Mouse (Mus musculus) embryo, embryonic 10.5 days (tissue): Measurements from ENCODE around the gene Nfkbia.

Experiments
- DNase-seq: peaks from one replicate; pipeline ENCODE4 v3.0.0-alpha.2; 2015; ENCODE audit warnings: low spot score

The Nfkbia gene

DNA sequence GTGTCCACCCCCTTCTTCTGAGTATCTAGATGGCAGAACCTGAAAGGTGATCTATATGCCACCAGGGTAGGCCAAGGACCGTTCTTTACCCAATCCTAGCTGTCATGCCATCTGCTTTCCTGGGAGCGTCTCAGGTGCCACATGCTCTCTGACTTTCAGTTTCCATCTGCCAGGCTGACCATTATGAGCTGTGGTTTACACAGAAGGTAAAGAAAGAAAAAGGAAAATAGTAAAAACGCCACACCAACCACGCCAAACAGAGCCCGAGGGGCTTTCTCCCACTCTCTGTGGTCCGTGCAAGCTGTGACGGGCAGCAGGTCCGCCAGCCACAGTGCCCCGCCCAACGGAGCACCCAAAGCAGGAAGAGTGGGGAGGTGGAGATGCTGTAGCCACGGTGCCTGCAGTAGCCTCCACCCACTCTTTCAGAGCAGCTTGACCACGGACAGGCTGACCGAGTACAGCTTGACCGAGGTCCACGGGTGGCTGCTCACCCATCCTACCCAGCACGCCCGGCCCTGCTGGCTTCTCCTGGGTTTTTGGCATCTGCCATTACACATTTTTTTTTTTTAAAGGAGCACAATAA is 27.0 kb downstream of the Nfkbia start:
- no peak for DNase-seq

DNA sequence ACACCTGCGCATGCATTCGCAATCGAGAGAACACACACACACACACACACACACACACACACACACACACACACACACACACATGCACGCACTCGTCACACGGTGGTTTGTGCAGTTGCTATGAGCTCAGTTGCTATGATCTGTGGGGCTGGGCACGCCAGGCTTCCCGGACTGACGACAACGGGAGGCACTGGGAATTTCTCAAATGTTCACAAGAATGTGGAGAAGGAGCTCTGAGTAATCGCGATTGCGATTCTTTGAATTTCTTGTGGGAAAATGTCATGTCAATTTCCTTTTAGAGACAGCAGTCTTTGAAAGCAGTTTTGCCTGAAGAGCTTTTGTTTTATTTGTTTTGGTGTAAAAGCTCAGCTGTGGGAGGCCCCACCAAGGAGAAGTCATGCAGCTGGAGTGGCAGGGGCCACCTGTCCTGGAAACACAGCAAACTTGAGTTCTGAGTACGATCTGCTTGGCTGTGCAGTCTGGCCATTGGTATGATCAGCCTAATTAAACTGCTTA is 27.5 kb downstream of the Nfkbia start:
- no peak for DNase-seq

DNA sequence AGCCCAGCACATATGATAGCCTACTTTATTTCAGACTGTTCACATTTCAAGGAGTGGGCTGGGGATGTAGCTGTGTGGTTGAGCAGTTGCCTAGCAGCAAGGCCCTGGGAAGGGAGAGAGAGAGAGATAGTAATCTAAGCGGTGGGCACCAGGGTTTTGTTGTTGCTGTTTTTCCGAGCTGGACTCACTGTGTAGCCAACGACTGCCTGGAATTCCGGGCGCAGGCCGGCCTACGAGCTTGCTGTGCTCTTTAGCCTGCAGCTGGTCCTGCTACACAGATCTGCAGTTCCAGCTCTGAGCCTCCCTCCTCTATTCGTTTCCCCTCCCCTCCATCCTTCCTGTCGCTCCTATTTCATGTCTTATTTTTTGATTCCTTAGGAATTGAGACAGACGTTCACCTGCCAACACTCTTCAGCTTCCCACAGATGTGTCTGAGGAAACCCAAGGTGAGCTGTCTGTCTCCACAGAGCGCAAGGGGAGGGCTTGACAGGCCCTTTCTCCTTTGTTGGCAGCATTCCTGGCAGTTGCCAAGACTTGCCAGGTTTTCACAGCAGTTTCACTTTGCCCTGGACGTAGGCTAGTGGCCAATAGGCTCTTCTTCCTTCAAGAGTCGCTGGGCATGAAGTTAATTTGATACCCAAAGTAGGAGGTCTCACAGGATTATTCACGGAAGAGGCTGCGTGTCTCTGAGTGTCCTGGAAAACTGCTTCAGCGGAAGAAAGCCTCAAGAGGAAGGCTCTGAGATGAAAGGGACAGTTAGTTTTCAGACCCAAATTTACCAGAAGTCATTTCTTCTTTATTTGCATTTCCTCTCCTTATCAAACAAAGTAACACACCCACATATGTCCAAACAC is 28.2 kb downstream of the Nfkbia start:
- peak; percentile 69 for DNase-seq

DNA sequence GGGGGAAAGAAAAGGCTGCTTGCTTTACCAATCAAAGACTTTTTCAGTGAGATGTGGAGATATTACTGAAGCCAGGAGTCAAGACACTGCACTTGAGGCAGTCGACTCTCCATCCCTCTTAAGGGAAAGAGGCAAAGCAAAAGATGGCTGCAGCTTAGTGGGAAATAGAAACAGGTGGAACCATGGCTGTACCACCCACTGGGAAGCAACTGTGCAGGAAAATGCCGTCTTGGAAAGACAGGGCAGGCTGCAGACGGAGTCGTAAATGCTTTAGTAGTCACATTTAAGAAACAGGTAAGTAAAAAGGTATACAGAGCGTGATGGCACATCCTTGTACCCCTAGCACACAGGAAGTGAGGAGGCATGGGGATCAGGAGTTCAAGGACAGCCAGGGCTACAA is 29.4 kb downstream of the Nfkbia start:
- DNase-seq = no peak

DNA sequence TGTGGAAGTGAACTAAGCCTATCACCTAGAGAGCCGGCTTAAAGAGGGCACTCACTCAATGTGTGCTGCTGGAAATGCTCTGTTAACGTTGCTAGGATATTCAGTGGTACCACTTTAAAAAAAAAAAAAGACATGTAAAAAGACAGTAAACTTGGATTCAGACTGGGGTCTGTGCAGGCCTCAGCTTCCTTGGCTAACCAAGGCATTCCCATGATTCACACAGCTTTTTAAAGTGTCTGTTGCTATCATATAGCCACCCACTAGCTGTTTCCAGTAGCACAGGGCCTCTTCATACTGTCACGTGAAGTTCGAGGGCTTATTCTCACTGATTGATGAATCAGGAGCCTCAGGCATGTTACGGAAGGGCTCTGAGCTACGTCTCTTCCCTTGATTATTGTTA is 30.0 kb downstream of the Nfkbia start:
- DNase-seq = no peak

DNA sequence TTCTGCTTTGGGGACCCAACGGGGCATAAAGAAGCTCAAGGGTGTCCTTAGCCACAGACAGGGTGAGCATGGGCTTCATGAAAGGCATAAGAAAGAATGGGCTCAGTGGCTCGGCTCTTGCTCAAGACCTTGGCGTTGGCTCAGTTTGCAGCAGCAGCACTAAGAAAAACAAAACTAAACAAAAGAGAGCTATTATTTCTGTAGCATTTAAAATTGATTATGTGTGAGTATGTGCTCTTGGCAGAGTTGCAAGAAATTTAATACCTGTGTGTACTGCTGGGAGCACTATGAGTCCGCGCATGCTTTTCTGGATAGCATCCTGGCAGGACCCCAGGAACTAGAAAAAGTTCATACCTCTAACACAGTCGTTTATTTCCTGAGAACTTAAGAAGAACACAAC is 30.7 kb downstream of the Nfkbia start:
- DNase-seq = no peak

DNA sequence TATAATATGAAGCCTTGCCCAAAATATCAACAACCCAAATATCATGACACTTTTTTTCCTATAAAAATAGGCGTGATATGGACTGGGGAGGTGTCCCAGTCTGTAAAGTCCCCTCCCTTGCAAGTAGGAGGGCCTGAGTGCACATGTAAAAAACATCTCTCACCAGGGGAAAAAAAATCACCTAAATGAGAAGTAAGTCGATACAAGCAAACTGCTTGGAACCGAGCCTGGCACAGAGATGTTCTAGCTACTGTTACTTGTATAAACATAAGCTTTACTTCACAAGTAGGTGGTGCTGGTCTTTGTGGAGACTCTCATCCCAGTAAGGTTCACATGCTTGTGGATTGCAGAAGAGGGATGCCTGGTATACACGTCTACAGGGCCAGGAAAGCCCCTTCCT is 31.5 kb downstream of the Nfkbia start:
- no peak for DNase-seq

DNA sequence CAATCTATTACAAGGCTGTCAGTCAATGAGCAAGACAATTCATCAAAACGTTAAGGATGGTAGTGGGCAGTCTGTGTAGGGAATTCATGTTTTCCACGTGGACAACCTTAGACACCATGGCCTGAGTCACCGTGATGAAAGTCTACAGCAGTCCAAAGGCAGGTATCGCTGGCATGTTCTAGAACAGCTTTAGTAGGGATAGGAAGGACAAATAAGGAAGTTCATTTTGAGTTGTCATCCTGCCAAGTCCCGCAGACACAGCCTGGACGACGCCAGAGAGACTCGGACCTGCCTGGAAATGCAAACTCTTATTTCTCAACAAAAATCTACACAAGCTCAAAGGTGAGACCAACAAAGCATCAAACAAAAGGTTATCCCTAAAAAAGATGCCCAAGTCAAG is 32.7 kb downstream of the Nfkbia start:
- no peak for DNase-seq

DNA sequence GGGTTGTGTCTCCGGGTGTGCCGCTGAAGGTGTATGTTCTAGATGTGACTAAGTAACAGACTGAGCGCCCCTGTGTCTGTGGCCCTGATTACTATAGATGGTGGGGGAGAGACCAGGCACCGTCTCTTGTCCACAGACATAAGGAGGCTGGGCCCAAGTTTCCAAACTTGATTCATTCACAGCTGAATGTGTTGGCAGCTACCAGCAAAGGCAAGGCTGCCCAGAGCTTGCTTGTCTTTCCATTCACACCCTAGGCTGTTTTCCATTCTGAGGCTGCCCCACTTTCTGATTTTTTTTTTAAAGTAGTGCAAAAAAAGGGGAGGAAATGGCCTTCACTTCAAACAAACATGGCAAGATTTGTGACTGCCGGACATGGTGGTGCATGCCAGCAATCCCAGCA is 35.6 kb downstream of the Nfkbia start:
- DNase-seq = no peak

DNA sequence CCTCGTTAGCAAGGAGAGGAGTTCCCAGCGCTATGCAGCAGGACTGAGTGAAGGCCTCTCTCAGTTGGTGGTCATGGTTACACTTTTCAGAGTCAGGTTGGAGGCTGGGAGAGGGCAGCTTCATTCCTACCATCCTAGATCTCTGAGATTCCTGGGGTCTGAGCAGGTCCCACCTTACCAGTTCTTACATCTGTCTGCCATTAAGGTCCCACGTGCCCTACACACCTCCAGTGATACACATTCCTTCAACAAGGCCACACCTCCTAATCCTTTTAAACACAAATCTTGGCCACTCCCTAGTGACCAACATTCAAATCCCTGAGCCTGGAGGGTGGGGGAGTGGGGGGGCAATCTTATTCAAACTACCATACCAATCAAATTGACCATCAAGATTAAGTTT is 36.3 kb downstream of the Nfkbia start:
- DNase-seq = no peak

DNA sequence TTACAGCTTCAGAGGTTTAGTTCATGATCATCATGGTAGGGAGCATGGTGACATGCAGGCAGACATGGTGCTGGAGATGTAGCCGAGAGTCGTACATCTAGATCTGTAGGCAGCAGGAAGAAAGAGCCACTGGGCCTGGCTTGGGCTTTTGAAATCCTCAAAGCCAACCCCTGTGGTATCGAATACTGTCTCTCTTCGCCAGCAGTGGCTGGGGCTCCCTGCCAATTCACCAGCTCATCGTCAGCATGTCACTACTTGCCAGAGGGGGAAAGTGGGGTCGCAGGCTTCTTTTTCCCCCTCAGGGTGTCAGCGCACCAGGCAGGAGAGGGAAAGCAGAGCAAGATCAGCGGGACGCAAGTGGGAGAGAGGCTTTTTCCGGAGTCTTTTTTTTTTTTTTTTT is 37.2 kb downstream of the Nfkbia start:
- DNase-seq = no peak

DNA sequence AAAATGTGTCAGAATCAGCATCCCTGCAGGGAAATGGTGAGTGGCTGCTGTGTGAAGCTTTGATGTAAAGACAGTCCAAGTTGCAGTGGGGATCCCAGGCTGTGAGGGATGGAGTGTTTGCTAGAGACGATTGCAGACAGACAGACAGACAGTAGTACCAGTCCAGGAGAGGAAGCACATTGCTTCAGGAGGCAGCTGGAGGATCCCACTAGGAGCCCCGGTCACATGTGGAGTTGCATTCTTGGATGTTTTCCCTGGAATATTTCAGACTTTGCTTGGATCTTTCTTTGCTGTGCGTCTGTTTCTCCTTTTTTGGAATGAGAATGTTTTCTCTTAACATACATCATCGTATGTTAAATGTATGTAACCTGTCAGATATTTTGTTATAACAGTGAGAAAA is 38.5 kb downstream of the Nfkbia start:
- DNase-seq = no peak

DNA sequence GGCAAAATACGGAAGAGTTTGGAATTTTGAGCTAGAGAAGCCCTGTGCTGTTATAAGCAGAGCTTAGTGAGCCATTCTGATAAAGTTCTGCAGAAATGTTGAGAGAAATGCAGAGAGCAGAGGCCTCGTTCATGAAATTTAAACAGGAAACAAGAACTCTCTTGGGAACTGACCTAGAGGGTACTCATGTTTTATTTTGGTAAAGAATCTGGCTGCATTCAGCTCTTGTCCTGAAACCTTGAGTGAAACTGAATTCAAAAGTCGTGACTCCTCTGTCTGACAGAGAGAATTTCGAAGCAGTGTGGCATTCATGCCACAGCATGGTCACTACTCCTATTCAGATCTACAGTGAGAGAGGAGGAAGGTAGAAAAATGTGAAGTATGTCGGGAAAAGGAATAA is 39.6 kb downstream of the Nfkbia start:
- DNase-seq = peak; percentile 58

DNA sequence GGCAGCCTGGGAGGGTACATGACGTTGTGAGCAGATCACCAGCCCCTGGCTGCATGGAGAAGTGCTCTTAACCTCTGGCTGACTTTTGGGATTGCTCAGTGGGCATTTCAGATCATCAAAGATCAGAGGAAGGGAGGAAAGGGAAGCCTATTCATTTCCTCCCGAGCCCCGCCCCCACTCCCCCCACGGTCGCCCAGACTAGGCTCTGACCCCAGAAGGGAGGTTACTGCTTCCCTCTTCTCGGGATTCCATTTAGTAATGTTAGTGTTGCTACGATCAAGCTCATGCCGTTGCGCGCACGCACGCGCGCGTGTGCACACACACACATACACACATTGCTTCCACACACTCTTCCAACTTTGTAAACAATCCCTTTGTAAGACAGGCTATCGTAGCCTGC is 42.0 kb downstream of the Nfkbia start:
- DNase-seq = no peak

DNA sequence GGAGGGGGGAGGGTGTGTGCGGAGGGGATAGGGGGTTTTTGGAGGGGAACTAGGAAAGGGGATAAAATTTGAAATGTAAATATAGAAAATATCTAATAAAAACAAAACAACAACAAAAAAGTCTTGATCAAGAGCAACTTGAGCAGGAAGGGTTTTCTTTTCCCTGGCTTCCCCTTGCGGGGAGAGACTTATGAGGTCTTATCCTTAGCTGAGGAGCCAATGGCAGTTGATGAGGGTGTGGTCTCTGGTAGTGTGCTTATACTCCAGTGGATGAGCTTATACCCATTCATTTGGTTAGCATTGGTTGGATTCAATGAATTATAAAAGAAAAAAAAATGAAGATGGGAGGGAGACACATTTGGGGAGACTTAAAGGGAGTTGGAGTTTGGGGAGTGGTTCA is 43.4 kb downstream of the Nfkbia start:
- no peak for DNase-seq

DNA sequence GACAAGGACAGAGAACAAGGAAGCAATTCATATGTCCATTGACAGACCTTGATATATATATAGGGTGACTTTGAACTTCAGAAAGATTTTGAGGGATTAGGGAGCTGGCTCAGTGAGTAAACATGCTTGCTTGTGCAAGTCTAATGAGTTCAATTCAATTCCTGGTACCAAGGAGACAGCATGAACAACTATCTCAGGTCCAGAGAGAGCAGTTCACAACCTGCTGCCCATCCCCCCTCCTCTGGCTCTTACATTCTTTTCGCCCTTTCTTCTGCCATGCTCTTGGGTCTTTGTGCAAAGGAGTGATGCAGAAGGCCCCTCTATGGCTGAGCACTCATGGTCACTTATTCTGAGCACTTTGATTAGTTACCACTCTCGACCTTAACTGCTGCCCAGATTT is 44.0 kb downstream of the Nfkbia start:
- no peak for DNase-seq

DNA sequence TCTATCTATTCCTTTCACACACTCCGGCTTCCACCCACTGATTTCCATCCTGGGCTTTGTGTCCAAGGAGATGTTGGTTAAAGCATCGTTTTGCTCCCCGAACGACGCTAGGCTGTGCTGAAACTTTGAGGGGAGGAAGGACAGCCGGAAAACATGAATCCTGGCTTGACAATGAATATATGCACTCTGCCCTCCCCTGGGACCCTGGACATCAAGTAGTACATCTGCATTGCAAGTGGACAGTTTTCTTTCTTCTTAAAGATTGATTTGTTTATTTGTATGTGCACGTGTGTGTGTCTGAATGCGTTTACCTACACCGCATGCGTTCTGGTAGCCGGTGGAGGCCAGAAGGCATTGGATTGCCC is 45.1 kb downstream of the Nfkbia start:
- DNase-seq = no peak

DNA sequence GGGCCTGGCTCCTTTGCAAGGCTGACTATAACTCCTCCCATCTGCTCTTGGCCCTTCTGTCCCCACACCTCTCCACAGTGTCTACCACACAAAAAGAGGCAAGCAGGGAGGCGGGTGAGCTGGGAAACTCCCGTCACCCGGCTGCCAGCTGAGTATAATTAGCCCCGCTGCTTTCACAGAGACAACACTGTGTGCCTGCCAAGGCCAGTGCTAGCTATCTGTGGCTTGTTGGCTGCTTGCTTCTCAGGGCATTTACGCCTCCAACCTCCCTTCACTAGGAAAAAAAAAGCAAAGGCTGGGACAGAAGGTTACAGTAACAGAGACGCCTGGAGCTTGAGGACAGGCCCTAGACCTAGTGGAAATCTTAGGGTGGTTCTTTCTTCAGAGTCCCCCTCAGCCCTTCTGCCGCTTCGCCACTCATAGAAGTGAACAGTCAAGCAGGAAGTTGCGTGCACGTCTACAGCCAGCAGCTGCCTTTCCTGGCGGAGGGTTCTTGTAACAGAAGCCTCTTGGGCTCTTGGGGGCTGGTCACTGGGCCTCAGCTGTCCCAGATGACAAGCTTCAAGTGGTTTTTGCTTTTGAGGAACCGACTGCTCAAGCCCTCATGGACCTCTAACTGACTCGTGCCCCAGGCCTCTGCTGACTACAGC is 45.6 kb downstream of the Nfkbia start:
- peak; percentile 68 for DNase-seq

DNA sequence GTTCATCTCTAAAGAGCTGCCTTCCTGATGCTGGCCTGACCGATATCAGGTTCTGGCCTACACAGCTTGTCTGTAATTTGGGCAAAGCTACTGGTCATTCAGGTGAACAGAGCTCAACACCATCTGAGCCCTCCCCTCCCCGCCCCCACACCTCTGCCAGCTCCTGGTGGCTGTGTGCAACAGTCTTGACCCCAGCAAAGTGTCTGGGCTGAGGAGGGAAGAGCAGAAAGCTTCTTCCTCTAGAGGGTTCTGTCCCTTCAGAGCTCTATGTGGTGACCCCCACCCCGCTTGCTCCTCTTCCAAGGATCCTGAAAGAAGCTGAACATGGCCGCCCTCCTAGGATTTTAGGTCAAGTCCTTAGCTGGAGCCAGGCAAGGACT is 46.1 kb downstream of the Nfkbia start:
- no peak for DNase-seq

DNA sequence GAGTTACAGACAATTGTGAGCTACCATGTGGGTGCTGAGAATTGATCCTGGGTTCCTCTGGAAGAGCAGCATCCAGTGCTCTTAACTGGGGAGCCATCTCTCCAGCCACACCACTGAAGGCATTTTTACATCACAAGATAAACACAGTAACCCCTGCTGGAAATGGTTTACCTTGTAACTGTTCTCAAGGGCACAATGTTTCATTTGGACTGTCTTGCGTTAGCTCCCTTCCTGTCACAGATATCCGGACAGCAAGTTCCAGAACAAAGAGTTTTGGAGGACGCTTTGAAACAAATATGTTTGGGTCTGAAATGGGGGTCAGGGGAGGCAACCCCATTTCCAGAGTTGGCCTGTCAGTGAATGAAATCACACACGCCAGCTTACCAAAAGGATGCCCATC is 46.9 kb downstream of the Nfkbia start:
- DNase-seq = no peak

DNA sequence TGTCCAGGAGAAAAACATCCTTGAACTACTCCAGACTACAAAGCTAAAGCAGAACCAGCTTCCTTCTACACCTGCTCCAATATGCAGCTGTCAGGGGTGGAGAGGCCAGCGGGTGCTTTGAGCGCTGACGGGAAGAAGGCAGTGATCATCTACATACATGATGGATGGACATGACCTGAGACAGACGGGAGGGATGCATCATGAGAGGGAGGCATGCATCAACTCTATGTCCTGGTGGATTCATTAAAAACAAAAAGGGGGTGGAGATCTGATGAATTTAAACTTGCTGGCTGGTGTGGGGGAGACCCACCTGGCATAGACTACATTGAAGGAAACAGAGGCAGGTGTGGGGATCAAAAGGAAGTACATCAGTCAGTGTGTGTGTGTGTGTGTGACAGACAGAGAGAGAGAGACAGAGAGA is 48.4 kb downstream of the Nfkbia start:
- no peak for DNase-seq

DNA sequence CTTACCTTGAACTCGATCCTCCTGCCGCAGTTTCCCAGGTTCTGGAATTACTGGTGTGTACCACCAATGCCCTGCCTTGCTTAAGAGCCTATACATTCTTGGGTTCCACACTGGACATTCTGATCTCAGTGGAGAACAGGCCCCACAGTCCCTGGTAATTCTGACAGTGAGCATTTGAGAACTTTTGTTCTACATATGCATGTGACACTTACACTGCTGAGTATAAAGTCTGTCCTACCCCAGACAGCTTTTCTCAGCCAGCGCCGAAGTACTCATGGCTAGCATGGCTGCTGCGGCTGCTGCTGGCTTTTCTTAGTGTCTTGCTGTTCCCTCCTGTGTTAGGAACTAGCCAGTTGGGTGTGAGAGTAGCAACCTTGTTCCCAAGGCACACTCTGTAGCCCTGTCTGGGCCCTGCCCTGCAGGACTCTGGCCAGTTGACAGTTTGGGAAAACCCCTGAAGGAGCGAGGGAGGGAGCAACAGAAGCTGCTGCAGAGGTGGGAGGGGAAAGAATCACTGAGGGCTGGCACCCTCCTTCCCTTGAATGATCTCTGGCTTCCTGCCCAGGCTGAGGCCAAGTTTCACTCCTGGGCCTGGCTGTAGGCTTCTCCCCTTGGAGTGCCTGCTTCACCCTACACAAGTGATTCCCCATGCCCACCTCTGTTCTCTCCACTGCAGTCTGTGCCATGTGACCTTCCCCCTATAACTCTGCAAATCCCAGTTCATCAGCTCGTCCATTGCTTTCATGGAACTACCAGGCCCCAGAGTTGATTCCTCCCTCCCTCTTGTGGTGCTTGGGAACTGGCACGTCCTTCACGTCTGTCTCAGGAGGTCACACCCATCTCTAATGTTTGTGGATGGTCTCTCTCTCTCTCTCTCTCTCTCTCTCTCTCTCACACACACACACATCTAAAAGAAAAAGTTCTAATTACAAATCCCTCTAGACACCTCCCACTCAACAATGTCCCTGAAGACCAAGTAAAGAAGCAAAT is 49.3 kb downstream of the Nfkbia start:
- DNase-seq = no peak
